Mouse (Mus musculus): ENCODE results near the gene Rtbdn. TPM values are rescaled to one million over a fixed set of nuclear protein-coding genes. Genes with fewer than 3 reads are reported as not detected.
A peak's percentile ranks its signal among the peaks of the same experiment; 100 is the strongest.
"Not testable (repeated sequence)": the region's sequence is repeated elsewhere in the genome, so short reads cannot be mapped to it uniquely, and the experiment has no call there.

The Rtbdn gene
- 0.26 TPM in 1 of 2 replicates, not detected in the other for polyA plus RNA-seq (2015; fragmentation: Nextera tagmentation; extraction: Ambion mirVana)

- Histone ChIP-seq H3K27me3 (peaks cover 84% of the 10 kb centered on the region), H3K4me1 (replicated peaks) (peaks cover 15% of the 10 kb centered on the region), H3K9ac (no peak within 1 kb of the TSS), H3K4me3 (peak within 1 kb of the TSS; percentile 43), H3K27ac (no peak within 1 kb of the TSS), H3K4me2 (peak within 1 kb of the TSS; percentile 63), H3K36me3 (no peaks in the 10 kb centered on the region), H3K9me3 (replicated peaks) (no peaks in the 10 kb centered on the region)
- ATAC-seq (replicated peaks; ENCODE audit: insufficient number of reproducible peaks, insufficient read depth, low FRiP score, low read depth) = 0 out of 2 replicates have a peak, but pooled peaks have one; percentile 11
- WGBS = 10% methylated on average over 17 of the region's 17 CpGs
Observed at GRCm38 (mm10) chr8:84946528-84947240, at the start of gene Rtbdn. Gene Rtbdn (plus strand): TSS chr8:84946991.

DNA sequence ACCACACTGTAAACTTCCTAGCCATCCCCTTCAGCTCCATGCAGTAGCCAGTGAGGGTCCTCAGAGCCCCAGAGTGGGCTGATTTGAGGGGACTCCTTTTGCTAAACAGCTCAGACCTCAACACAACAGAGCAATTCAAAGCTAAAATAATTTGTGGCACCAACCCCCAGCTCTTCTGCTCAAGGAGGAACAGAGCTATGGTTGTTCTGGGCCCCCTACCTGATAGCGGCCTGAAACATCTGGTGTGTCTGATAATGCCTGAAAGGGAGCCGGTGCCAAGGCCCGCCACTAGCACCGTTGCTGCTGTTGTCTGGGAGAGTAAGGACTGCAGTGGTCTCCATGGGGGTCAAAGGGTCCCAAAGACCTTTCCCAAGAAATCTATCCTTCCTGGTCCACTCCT, 45.7 kb upstream of the Rtbdn start:
- Histone ChIP-seq H3K9ac (no peak overlapping the region), H3K9me3 (replicated peaks) (no peaks in the 10 kb centered on the region), H3K27me3 (peaks cover 13% of the 10 kb centered on the region), H3K4me3 (no peak overlapping the region), H3K36me3 (no peaks in the 10 kb centered on the region), H3K27ac (no peak overlapping the region), H3K4me2 (no peak overlapping the region; the same call in 1 of the 2 replicates), H3K4me1 (replicated peaks) (peaks cover 14% of the 10 kb centered on the region)
- ATAC-seq (replicated peaks; ENCODE audit: insufficient number of reproducible peaks, insufficient read depth, low FRiP score, low read depth) = no peak
- WGBS = 35% methylated on average over 4 of the region's 4 CpGs

- H3K27ac ChIP-seq = no peak within 1 kb of the TSS; the same call in 1 of the 2 replicates
Observed at GRCm38 (mm10) chr8:84901752-84902151, 45.0 kb upstream of the Rtbdn start, which contains the start of gene Klf1. Gene Klf1 (plus strand): TSS chr8:84901928.

DNA sequence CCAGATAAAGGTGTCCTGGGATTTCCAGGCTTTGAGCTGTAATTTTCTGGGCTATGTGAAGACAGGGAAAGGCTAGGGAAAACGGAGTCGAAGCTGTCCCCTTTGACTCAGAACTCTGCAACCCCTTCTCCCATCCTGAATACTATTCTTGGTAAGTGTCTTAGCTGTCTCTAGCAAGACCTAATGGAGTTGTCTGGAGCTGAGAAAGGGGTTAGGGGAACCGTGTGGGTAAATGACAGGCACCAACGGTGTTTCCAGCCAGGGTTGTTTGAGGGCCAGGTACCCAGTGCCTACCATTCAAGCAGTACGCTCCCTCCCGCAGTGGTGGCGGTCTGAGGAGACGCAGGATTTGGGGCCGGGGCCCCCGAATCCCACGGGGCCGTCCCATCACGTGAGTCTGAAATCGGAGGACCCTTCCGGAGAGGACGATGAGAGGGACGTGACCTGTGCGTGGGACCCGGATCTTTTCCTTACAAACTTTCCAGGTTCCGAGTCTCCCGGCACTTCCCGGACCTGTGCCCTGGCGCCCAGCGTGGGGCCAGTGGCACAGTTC, 44.3 kb upstream of the Rtbdn start:
- H3K27ac ChIP-seq = no peak overlapping the region; the same call in 1 of the 2 replicates
- peak; percentile 24; the same call in 1 of the 2 replicates for ATAC-seq (replicated peaks; ENCODE audit: insufficient number of reproducible peaks, insufficient read depth, low FRiP score, low read depth)
- peak overlapping the region; percentile 99 for H3K4me2 ChIP-seq
- H3K4me3 ChIP-seq = peak overlapping the region; percentile 69
- no peaks in the 10 kb centered on the region for H3K9me3 ChIP-seq (replicated peaks)
- H3K36me3 ChIP-seq = no peaks in the 10 kb centered on the region
- peaks cover 14% of the 10 kb centered on the region for H3K4me1 ChIP-seq (replicated peaks)
- peaks cover 13% of the 10 kb centered on the region for H3K27me3 ChIP-seq
- peak overlapping the region; percentile 83 for H3K9ac ChIP-seq
- 6% methylated on average over 24 of the region's 24 CpGs for WGBS

More at GRCm38 (mm10) chr8:84901752-84902151, 45.0 kb upstream of the Rtbdn start, which contains the start of gene Klf1:
- peaks cover 13% of the 10 kb centered on the region for H3K27me3 ChIP-seq
- peaks cover 14% of the 10 kb centered on the region for H3K4me1 ChIP-seq (replicated peaks)
- no peaks in the 10 kb centered on the region for H3K9me3 ChIP-seq (replicated peaks)
- 60% methylated on average over 3 of the region's 3 CpGs for WGBS
- H3K4me3 ChIP-seq = peak within 1 kb of the TSS; percentile 69
- H3K9ac ChIP-seq = peak within 1 kb of the TSS; percentile 83
- peak within 1 kb of the TSS; percentile 99 for H3K4me2 ChIP-seq
- no peaks in the 10 kb centered on the region for H3K36me3 ChIP-seq
- no peak for ATAC-seq (replicated peaks; ENCODE audit: insufficient number of reproducible peaks, insufficient read depth, low FRiP score, low read depth)

DNA sequence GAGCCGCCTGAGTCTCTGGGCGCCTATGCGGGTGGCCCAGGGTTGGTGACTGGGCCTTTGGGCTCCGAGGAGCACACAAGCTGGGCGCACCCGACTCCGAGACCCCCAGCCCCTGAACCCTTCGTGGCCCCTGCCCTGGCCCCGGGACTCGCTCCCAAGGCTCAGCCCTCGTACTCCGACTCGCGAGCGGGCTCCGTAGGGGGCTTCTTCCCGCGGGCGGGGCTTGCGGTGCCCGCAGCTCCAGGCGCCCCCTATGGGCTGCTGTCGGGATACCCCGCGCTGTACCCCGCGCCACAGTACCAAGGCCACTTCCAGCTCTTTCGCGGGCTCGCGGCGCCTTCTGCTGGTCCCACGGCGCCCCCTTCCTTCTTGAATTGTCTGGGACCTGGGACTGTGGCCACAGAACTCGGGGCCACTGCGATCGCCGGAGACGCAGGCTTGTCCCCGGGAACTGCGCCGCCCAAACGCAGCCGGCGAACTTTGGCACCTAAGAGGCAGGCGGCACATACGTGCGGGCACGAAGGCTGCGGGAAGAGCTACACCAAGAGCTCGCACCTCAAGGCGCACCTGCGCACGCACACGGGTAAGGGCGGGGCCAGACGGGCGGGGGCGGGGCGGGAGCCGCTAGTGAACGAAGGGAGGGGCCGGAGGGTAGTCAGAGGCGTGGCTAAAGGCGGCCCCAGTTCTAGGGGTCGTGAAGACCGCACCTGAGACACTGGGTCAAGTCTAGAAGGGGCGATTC, 43.7 kb upstream of the Rtbdn start:
- under 1% methylated on average over 68 of the region's 68 CpGs for WGBS

DNA sequence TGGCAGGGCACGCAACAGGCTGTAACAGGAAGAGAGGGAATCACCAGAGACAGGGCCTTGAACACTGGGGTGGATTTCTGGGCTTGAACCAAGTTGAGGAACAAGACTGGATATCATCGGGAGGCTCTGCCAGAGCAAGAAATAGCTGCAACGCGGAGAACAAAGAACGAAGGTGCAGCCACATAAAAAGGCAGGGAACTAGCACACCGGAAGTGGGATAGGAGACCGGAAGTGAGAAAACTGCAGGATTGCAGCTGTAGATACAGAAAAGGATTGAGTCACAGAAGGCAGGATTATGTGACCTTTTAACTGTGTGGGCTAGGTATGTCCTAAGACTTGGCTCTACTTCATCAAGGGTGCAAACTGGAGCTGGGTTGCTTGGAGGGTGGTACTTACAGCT, 42.4 kb upstream of the Rtbdn start:
- no peak for ATAC-seq (replicated peaks; ENCODE audit: insufficient number of reproducible peaks, insufficient read depth, low FRiP score, low read depth)
- Histone ChIP-seq H3K4me2 (no peak overlapping the region), H3K4me3 (no peak overlapping the region), H3K27me3 (peaks cover 20% of the 10 kb centered on the region), H3K27ac (no peak overlapping the region), H3K9me3 (replicated peaks) (no peaks in the 10 kb centered on the region), H3K36me3 (no peaks in the 10 kb centered on the region), H3K9ac (no peak overlapping the region), H3K4me1 (replicated peaks) (peaks cover 22% of the 10 kb centered on the region)
- 76% methylated on average over 7 of the region's 7 CpGs for WGBS

More for the DNA sequence above, 43.7 kb upstream of the Rtbdn start:
- Histone ChIP-seq H3K27ac (peak overlapping the region; percentile 46), H3K4me2 (peak overlapping the region; percentile 99), H3K36me3 (no peaks in the 10 kb centered on the region), H3K27me3 (peaks cover 13% of the 10 kb centered on the region), H3K9ac (peak overlapping the region; percentile 83), H3K4me1 (replicated peaks) (peaks cover 14% of the 10 kb centered on the region), H3K4me3 (peak overlapping the region; percentile 69), H3K9me3 (replicated peaks) (no peaks in the 10 kb centered on the region)
- ATAC-seq (replicated peaks; ENCODE audit: insufficient number of reproducible peaks, insufficient read depth, low FRiP score, low read depth) = peak; percentile 87

GRCm38 (mm10) chr8:84907037-84907436, 39.8 kb upstream of the Rtbdn start:
- no peak for ATAC-seq (replicated peaks; ENCODE audit: insufficient number of reproducible peaks, insufficient read depth, low FRiP score, low read depth)
- Histone ChIP-seq H3K4me1 (replicated peaks) (peaks cover 22% of the 10 kb centered on the region), H3K27ac (no peak overlapping the region), H3K4me2 (no peak overlapping the region), H3K4me3 (no peak overlapping the region), H3K9me3 (replicated peaks) (no peaks in the 10 kb centered on the region), H3K9ac (no peak overlapping the region), H3K27me3 (peaks cover 34% of the 10 kb centered on the region), H3K36me3 (no peaks in the 10 kb centered on the region)
- WGBS = 90% methylated on average over 9 of the region's 9 CpGs

DNA sequence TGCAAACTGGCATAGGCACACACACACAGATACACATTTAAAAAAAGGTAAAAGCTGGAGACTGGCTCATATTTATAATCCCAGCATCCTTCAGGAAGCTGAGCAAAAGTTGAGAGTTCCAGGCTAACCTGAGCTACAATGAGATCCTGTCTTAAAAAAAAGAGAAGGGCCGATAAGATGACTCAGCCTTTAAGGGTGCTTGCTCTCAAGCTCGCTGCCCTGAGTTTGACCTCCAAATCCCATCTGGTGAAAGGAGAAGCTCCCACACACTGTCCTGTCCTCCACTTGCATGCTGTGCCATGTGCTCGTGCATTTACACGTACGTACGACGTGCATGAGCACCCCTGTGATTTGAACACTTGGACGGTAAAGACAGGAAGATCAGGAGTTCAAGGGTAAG, 39.3 kb upstream of the Rtbdn start:
- ATAC-seq (replicated peaks; ENCODE audit: insufficient number of reproducible peaks, insufficient read depth, low FRiP score, low read depth) = no peak
- Histone ChIP-seq H3K27me3 (peaks cover 38% of the 10 kb centered on the region), H3K4me3 (no peak overlapping the region), H3K9me3 (replicated peaks) (no peaks in the 10 kb centered on the region), H3K4me2 (no peak overlapping the region), H3K9ac (no peak overlapping the region), H3K4me1 (replicated peaks) (peaks cover 22% of the 10 kb centered on the region), H3K36me3 (no peaks in the 10 kb centered on the region), H3K27ac (no peak overlapping the region)
- WGBS = 65% methylated on average over 8 of the region's 8 CpGs

GRCm38 (mm10) chr8:84907979-84908378, 38.8 kb upstream of the Rtbdn start:
- not testable (repeated sequence) for H3K27ac ChIP-seq; ATAC-seq (replicated peaks; ENCODE audit: insufficient number of reproducible peaks, insufficient read depth, low FRiP score, low read depth); H3K9me3 ChIP-seq (replicated peaks); H3K36me3 ChIP-seq
- peak overlapping the region; percentile 61 for H3K4me3 ChIP-seq
- H3K4me2 ChIP-seq = peak overlapping the region; percentile 95
- WGBS = 29% methylated on average over 7 of the region's 7 CpGs
- peaks cover 22% of the 10 kb centered on the region for H3K4me1 ChIP-seq (replicated peaks)
- H3K27me3 ChIP-seq = peaks cover 42% of the 10 kb centered on the region
- peak overlapping the region; percentile 37; the same call in 1 of the 2 replicates for H3K9ac ChIP-seq

DNA sequence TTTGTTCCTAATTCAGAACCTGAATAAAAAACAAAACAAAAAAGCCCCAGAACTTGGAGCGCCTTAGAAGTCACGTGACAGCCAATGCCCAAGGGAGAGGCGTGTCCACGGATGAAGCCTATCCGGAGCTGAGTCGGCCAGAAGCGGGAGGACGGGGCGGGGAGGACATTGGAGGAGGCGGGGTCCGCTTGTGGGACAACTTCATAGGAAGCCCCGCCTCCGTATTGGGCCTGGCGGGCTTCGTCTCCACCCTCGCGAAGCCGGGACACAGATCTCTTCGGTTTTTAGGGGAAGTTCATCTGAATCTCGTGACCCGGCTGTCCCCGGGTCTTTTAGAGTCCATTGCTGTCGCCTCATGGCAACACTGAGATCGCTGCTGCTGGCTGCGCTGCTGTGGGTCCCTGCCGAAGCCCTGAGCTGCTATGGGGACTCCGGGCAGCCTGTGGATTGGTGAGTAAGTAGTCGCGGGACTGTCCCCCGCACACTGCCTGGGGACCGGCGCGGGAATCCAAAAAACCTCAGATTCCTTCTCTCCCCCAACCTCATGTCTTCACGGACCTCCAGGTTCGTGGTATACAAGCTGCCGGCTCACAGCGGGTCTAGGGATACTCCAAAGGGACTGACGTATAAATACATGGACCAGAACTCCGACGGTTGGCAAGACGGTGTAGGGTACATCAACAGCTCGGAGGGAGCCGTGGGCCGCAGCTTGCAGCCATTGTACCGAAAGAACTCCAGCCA, 38.2 kb upstream of the Rtbdn start, which contains the start of gene Dnase2a:
Gene Dnase2a (plus strand): TSS at position 140 of the 741 bp plus-strand sequence.
- Histone ChIP-seq H3K4me2 (peak within 1 kb of the TSS; percentile 95), H3K4me1 (replicated peaks) (peaks cover 22% of the 10 kb centered on the region), H3K27ac (no peak within 1 kb of the TSS), H3K4me3 (peak within 1 kb of the TSS; percentile 61), H3K36me3 (no peaks in the 10 kb centered on the region), H3K9ac (peak within 1 kb of the TSS; percentile 70), H3K27me3 (peaks cover 47% of the 10 kb centered on the region), H3K9me3 (replicated peaks) (no peaks in the 10 kb centered on the region)
- WGBS = under 1% methylated on average over 45 of the region's 45 CpGs
- ATAC-seq (replicated peaks; ENCODE audit: insufficient number of reproducible peaks, insufficient read depth, low FRiP score, low read depth) = peak; percentile 93

All from heart, embryonic 15.5 days (tissue).